Mouse (Mus musculus) adrenal gland (tissue): ENCODE data around the gene Smim1.

Experiments used
- intact Hi-C: fragments of 180-260 bp; cut with DNase I; formaldehyde crosslinking; loops from one replicate; pipeline ENCODE4 v1.15.1; 2025
- long read RNA-seq, 2 experiments: library from polyadenylated mRNA; unstranded; transcript quantifications; one replicate each; pipeline ENCODE4 v2.0.0; 2020; ENCODE audit warnings: borderline replicate concordance in 1 of 2; ENCODE audit not compliant: insufficient replicate concordance in 1 of 2

The Smim1 gene
- long read RNA-seq, experiment 1, transcript Smim1-210 (4 exons, 707 nt), result major isoform, 24 of 54 reads
- long read RNA-seq, experiment 1, transcript Smim1-201 (4 exons, 2,568 nt), result minor isoform, 12 of 54 reads
- long read RNA-seq, experiment 1, partial matches to known transcripts, result 4 of 54 reads
- long read RNA-seq, experiment 1, other reads (novel, unspliced or antisense), result 14 of 54 reads
- long read RNA-seq, experiment 2, transcript Smim1-210 (4 exons, 707 nt), result major isoform, 32 of 55 reads
- long read RNA-seq, experiment 2, transcript Smim1-201 (4 exons, 2,568 nt), result minor isoform, 11 of 55 reads
- long read RNA-seq, experiment 2, partial matches to known transcripts, result 1 of 55 reads
- long read RNA-seq, experiment 2, other reads (novel, unspliced or antisense), result 9 of 55 reads

DNA sequence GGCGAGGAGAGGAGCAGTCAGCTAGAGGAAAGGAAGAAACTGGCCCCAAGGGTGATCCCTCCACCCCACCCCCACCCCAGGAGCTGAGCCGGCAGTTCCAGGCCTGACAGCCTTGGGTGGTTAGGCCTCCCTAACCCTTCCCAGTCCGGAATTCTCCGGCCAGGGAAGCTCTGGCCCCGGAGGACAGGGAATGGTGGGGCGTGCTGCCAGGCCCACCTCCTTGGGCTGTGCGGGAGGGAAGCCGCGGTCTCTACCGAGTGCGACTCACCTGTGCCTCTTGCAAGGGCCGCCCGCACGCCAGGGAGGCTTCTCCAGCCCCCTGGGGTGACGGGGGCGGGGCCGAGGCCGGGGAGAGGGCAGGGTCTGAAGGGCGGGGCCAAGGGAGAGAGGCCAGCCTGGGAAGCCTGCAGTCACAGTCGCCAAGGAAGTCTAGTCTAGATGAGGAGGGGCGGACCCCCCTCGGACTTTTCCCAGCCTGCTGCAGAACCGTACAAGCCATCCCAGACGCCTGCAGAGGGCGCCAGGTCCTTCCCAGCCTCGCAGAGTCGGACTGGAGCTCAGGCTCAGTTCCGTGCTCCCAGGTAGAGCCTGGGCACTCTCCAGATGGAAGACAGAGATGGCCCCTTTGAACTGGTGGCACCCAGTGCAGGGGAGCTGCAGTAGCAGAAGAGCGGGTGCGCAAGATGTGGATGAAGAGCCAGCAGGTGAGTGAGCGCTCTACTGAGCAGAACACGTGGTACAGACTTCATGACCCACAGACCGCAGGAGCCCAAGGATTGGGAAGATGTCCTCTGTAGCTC is at the start of gene Smim1:
TSS of gene Smim1 (minus strand) at position 590 of the 800 bp plus-strand sequence.
- intact Hi-C loops, result no loop called here

DNA sequence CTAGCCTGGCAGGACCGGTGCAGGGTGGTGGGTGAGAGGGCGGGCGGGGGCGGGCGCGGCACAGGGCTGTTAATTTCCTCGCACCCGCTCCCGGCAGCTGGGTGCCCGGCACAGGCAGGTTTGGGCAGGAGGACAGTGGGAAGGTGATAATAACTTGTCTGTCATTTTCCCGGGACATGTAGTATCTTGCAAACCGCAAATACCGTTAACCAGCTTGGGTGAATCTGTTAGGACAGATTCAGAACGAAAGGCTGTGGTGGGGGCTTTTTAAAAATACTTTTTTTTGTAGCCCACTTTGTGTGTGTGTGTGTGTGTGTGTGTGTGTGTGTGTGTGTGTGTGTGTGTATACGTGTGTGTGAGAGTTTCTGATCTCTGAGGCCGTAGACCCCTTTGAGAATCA is 45.9 kb upstream of the Smim1 start:
- intact Hi-C loops, result no loop called here

DNA sequence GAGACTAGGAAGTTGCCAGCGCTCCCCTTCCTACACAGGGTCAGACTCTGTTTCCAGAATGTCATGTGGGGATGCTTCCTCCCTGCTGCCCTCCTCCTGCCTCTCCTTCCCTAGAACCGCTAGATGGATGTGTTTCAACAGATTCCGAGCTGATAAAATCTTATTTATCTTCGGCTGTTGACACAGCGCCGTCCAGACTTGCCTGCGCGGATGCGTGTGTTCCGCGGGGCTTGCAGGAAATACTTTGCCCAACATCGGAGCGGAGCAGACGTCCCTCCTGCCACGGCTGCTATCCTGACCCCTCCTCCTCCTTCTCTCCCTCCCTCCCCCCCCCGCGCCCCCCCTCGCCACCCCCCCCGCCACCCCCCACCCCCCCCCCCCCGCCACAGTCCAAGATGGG is 45.5 kb upstream of the Smim1 start:
- intact Hi-C loops, result no loop called here

DNA sequence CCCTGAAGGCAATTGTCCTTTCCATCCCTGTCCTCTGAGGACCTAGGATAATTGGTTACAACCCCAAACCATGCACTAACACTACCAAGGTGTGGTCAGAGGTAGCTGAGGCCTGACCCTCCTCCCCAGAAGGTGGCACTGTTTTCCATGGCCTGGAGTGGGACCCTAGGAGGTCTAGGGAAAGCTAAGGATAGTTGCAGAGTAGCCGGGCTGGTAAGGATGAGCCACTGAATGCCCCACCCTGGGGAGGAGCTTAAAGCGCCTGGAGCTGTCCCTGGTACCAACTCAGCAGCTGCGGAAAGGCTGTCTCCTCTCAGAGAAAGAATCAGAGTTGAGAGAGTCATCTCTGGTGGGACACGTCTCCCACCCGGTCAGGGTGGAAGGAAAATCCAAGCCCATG is 44.9 kb upstream of the Smim1 start:
- intact Hi-C loops, result no loop called here

DNA sequence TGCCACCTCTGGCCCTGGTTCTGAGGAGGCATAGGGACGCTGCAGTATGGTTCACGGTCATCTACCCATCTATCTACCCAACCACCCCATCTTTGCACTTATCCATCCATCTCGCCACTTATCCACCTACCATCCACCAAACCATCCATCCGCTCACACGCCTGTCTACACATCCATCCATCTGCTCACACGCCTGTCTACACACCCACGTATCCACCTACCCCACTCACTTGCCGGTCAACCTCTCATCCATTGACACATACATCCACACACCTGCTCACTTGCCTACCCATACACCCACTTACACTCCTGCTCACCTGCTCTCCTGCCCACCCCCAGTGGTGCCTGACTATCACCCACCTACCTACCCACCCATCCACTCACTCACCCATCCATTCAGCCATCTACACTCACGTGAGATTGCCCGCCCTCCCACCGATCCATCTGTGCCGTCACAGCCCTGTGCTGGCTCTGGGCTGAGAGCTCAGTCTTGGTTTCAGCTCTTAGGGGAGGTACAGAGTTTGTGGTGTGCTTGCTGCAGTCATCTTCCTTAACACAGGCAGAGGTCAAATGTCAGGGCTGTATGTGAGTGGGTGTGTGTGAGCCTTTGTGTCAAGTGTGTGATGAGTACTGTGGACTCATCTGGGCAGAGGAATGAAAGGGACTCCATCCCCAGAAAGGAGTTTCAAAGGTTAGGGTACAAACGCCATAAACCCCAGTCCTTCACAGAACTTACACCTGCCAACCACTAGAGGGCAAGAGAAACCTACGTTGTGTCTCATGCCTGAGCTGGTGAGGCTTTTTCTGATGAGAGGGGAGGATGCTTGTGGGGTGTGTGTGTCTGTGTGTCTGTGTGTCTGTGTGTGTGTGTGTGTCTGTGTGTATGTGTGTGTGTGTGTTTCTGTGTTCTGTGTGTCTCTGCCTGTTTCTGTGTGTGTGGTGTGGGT is 39.1 kb upstream of the Smim1 start:
- intact Hi-C loops, result loop anchor here (5.0 kb wide), 1 partner anchor 142 kb away; no protein-coding TSS in a partner anchor

DNA sequence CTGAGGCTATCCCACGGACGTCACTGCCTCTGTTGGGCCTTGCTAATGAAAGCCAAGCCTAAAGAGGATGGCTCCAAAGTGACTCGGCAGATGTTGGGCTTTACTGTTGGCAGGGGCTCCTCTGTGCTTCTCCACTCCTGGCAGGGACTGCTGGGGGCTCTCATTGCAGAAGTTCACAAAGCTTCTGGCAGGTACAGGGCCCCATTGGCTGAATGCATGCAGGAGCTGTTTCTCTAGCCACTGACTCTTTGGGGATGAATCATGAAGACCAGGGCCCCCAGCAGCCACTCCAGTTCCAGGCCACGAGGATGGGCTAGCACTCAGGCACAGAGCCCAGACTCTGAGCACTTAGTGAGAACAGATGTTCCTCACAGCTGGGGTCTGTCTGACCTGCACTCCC is 31.7 kb upstream of the Smim1 start:
- intact Hi-C loops, result no loop called here

DNA sequence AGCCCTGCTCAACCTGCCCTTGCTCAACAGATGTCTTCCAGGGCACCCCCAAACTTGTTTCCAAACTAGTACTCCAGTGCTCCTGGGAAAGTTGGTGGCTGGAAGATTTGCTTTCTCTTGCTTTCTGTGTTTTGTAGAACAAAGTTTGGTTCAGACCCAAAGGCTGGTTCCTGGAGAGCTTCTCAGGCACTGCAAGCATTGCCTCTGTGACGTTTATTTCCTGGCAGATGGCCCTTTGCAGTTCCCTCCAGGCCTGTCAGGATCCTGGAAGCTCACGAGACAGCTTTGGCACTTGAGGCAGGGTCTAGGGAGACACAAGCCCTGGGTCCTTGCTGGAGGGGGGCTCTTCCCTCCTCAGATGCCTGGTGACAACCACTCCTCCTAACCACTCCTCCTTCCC is 30.6 kb upstream of the Smim1 start:
- intact Hi-C loops, result no loop called here

DNA sequence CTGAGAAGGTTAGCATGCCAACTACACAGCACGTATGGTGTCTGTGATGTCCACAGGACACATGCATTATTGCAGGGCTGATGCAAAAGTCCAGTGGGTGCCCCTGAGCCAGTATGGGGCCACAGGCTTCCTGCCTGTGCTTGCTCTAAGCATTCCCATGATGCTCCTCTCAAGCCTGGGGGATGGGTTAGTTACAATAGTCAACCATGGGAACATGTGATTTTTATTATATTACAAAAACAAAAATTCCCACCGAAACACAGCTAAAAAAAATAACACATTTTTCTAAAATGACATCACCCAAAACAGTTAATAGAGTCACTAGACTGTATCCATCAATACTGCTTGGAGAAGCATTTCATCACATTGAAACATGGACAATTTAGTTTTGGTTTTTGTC is 30.0 kb upstream of the Smim1 start:
- intact Hi-C loops, result no loop called here

DNA sequence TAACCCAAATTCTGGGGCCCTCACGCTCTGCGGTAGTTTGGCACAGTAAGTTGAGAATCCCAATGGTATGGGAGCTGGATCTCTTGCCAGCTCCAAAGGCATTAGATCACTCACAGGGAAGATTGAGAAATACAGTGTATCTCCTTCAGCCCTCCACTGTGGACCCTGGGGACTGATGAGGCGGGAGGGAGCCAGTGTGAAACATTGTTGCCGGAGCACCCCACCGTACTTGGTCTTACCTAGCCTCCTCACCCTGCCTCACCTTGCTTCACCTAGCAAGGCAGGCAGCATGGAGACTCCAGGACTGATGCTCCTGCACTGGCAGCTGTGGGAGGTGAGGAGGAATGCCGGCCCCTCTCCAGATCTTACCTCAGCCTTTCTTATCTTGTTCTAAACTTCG is 29.5 kb upstream of the Smim1 start:
- intact Hi-C loops, result no loop called here

DNA sequence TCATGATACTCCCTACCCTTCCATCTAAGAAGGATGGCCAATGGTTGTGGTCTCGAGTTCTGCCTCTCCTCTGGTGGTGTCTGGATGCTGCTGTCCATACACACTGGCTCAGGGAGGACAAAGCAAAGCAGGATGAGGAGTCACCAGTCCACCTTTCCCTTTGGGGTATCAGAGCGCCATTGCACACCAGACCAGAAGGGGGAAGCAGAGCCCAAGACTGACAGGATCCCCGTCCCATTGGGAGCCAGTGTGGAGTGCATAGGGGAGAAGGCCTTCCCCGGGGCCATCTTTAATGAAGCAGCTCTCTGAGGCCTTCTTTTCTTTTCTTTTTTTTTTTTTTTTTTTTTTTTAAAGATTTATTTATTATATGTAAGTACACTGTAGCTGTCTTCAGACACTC is 27.0 kb upstream of the Smim1 start:
- intact Hi-C loops, result no loop called here

DNA sequence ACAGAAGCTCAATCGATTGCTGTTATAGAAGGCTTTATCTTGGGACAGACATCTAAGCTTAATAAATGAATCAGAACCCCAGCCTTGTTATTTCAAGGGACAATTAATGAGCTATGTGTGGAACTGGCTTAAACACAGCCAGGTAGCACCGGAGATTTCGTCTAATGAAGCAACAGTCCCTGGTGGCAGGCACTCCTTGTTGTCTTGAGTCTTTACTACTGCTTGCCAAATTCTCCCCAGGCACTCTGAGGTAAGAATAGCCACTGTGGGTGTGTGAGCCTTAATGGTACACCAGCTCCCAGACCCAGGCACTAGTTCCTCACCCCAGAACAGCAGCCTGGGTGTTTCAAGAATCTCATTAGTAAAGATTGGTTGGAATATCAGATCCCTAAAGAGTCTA is 25.4 kb upstream of the Smim1 start:
- intact Hi-C loops, result no loop called here

DNA sequence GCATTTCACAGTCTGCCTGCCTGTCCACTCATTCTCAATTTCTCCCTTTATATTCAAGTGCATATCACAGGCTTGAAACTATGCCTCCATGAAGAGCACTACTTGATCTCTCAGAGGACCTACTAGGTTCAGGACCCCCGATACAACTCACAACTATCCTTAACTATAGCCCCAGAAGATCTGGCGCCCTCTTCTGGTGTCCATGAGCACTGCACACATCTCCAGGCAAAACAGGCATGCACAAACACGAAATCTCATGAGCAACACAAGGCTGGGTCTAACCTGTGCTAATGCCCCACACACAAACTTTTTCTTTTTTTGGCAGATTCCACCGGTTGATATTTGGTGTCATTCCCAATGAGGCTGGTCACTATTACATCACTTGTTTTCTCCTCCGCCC is 19.8 kb upstream of the Smim1 start:
- intact Hi-C loops, result no loop called here

DNA sequence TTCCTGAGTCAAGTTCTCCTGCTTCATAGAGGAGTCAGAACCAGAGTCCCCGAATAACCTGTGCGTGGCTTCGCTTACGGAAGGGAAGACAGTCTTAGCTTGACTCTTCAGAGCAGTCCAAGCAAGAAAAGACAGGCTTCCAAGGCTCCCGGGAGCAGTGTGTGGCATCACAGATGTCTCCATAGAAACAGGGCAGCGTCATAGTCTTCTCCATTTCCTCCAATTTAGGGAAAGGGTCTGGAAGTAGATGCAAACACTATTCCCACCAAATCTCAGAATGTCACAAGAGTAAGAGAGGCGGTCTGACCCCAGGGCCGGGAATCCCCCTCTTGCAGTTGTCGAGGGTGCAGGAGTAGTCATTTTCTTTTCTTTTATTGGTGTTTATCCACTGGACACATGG is 16.5 kb upstream of the Smim1 start, which contains the start of gene Ccdc27:
TSS of gene Ccdc27 (minus strand) at position 101 of the 400 bp plus-strand sequence.
- intact Hi-C loops, result no loop called here

DNA sequence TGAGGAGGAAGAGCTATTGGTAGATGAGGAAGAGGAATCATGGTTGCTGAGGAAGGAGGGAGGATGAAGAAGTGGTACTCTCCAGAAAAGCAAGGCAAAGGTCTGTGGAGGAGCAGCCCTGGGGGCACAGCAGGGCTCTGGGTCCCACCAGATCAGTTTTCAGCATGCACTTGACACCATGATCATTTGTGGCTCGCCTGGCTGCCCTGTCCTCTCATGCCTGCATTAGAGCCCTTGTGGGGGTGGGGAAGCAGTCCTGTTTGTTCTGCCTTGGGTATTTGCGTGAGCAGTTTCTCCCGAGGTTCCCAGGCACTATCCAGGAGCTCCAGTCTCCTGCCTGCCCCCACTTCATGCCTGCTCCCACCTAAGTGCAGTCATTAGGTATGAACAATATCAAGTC is 11.1 kb upstream of the Smim1 start:
- intact Hi-C loops, result no loop called here

DNA sequence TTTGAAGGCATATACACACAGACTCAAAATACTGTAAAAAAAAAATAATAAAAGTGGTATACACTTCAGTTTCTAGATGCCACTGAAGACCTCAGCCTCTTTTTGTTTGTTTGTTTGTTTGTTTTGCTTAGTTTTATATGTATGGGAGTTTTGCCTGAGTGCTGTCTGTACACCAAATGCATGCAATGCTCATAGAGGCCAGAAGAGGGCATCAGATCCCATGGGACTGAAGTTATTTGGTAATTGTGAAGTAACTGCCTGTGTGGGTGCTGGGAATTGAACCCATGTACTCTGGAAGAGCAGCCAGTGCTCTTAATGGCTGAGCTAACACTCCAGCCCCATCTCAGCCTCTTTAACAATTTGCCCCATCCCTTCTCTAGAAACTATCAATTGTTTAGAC is 2.6 kb upstream of the Smim1 start:
- intact Hi-C loops, result no loop called here

DNA sequence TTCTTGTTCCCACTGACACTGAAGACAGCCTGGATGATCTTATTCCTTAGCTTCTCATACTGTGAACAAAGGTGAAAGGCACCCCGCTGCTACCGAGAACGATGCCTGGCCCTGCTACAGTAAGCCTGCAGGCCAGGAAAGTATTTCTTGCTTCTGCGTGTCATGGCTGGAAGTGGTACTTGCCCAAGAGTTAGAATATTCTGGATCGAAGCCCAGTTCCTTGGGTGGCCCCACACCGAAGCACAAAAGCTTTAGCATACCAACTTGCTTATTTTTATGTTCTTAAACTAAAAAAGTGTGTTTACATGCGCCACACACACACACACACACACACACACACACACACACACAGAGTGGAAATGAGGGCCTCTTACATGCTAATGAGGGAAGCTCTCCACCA is 2.0 kb upstream of the Smim1 start:
- intact Hi-C loops, result no loop called here

DNA sequence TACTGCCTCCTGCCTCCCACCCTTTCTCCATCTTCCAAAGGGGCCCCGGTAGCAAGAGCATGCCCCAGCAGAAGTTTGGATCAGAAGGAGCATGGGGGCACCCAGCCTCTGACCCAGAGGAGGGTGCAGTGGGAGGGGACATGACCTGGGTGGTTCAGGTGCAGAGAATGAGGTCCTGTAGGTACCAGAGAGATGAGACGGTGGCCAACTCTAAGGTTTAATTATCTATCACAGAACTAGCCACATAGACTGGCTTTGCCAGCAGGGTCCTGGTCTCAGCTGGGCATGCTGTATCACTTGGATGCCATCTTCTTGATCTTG is 371 bp upstream of the Smim1 start:
- intact Hi-C loops, result no loop called here

DNA sequence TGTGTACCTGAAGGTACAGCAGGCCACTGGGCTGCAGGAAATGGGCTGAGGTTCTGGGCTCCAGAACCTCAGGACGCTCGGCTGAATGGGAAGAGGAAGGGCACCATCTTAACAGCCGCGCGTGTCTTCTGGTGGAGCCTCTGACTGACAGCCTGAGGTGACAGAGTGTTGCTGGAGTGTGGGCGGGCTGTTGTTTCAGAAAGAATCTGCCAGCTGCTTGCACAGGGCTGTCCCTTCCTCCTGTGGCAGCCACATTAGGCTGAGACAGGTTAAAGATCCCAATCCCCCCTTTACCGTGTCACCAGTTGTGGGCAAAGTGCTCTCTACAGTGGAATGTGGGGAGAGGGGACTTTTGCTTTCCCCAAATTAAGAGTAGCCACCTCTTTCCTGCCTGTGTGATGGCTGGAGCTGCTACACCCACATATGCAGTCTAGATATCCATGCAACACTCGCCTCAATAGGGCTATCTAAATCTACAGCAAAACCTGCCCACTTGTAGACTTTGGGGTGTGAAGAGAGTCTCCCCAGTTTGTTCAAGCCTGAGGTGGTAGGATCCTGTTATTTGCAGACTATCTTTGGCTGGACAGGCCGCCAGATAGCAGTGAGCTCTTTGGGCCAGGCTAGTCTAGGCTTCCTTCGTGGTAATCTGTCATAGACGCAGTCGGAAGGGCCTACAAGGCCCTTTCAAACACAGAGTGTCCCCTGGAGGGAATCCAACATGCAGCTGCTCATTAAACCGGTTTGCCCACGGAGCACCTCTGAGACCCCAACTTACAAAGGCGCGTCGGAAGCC is 1.1 kb downstream of the Smim1 start:
- intact Hi-C loops, result no loop called here

DNA sequence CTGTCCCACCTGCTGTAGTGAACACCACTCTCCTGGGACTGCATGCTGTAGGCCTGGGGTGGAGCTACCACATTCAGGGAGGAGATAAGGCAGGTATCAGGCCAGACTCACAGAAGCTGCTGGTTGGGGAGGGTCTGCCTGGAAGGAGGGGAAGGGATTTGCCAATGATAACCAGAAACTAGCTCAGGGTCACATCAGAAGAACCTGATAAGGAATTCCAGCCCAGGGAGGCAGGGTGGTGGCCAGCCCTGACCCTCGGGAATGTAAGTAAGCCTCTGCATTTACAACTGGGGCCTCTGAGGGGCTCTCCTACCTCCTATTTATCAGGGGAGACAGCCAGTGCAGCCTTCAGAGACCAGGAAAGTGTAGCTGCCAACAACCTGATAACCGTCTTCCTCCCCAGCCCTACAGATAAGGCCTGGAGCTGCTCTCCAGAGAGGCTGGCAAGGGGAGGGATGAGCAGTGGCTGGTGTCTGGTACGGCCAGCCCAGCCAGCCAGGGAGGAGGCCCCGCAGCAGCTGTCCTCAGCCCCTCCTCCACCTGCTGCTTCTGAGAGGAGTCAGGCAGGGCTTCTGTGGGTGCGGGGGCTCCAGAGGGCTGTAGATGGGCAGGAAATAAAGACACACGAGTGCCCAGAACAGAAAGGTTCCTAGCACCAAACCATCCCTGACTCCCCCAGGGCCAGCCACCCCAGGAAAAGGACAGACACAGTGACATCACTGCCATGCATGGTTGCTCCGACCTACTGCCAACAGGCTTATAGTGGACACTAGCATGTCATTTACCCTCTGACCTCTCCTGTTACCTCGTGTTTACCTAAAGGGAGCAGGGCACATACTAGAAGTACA is 2.1 kb downstream of the Smim1 start:
- intact Hi-C loops, result no loop called here

DNA sequence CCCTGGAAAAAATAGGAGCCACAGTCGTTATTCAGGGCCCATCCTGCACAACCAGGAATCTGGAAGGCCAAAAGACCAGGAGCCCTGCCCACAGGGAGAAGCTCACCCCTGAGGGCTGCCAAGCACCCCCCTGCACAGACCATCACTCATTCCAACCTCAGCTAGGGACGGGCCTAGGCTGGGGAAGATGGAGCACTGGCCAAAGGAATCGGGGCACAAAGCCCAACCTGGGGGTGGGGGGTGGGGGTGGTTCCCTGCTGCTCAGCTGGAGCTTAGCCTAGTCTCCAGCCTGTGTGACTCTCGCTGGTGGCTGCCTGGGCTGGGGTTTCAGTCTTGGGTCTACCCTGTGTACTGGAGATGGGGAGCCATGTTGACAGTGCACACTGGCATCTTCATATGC is 3.2 kb downstream of the Smim1 start:
- intact Hi-C loops, result no loop called here
